In genomic region chr9:95127774-95128173, GRCm38 (mm10) we compare ENCODE assay signal across 28 mouse cellular contexts.
"Had no signal": no experiment of that assay in that cellular context is flagged by ENCODE, and none has a peak within 500 bp of the region (broad histone marks: within the 10 kb centered on the region; RNA-seq: fewer than 3 reads in every experiment).

No protein-coding gene starts in this region.

- H3K9me3 ChIP-seq: embryonic facial prominence, embryonic 10.5 days; embryonic facial prominence, embryonic 12.5 days; embryonic facial prominence, embryonic 13.5 days; embryonic facial prominence, embryonic 15.5 days; forebrain, embryonic 10.5 days; forebrain, embryonic 12.5 days; forebrain, embryonic 13.5 days; forebrain, embryonic 15.5 days had no signal

- ATAC-seq: forebrain, embryonic 13.5 days; forebrain, embryonic 14.5 days; forebrain, embryonic 15.5 days; forebrain, embryonic 16.5 days; forebrain, postnatal 0 days had no signal

- DNase-seq: cerebellum, adult 18-20 months; cerebellum, adult 2 months; cerebellum, adult 8-10 months; cerebellum, adult 9-10 months; cerebellum, adult 9-11 months; cerebellum, postnatal 10 days; cerebellum, postnatal 14 days; cerebellum, postnatal 25 days; cerebellum, postnatal 36 days; embryo, embryonic 11 days; forebrain, postnatal 0 days; gastrocnemius, adult 2 months; gastrocnemius, postnatal 10 days; gastrocnemius, postnatal 14 days; gastrocnemius, postnatal 25 days; gastrocnemius, postnatal 36 days; heart, adult 11 months had no signal

- H3K27me3 ChIP-seq: embryonic facial prominence, embryonic 12.5 days; embryonic facial prominence, embryonic 13.5 days; embryonic facial prominence, embryonic 15.5 days; forebrain, embryonic 12.5 days; forebrain, embryonic 13.5 days; forebrain, embryonic 15.5 days had no signal

- H3K36me3 ChIP-seq: embryonic facial prominence, embryonic 10.5 days; embryonic facial prominence, embryonic 12.5 days; embryonic facial prominence, embryonic 13.5 days; embryonic facial prominence, embryonic 15.5 days; forebrain, embryonic 10.5 days; forebrain, embryonic 12.5 days; forebrain, embryonic 15.5 days had no signal

- H3K4me2 ChIP-seq: embryonic facial prominence, embryonic 12.5 days; embryonic facial prominence, embryonic 13.5 days; embryonic facial prominence, embryonic 15.5 days; forebrain, embryonic 12.5 days; forebrain, embryonic 13.5 days; forebrain, embryonic 15.5 days had no signal

- H3K4me3 ChIP-seq: embryonic facial prominence, embryonic 10.5 days; embryonic facial prominence, embryonic 12.5 days; embryonic facial prominence, embryonic 13.5 days; embryonic facial prominence, embryonic 15.5 days; erythroblast, embryonic 14.5 days; forebrain, embryonic 10.5 days; forebrain, embryonic 12.5 days; forebrain, embryonic 13.5 days; forebrain, embryonic 15.5 days; gastrocnemius, adult 2 months had no signal

- H3K4me1 ChIP-seq: forebrain, embryonic 10.5 days; forebrain, embryonic 12.5 days; forebrain, embryonic 13.5 days; forebrain, embryonic 15.5 days had no signal

- H3K27ac ChIP-seq: embryonic facial prominence, embryonic 10.5 days; embryonic facial prominence, embryonic 12.5 days; embryonic facial prominence, embryonic 13.5 days; embryonic facial prominence, embryonic 15.5 days; forebrain, embryonic 10.5 days; forebrain, embryonic 12.5 days; forebrain, embryonic 13.5 days; forebrain, embryonic 15.5 days; gastrocnemius, adult 2 months had no signal

- H3K9ac ChIP-seq: embryonic facial prominence, embryonic 12.5 days; embryonic facial prominence, embryonic 13.5 days; embryonic facial prominence, embryonic 15.5 days; forebrain, embryonic 12.5 days; forebrain, embryonic 13.5 days; forebrain, embryonic 15.5 days; forebrain, postnatal 0 days had no signal
